Mouse (Mus musculus) hindbrain, embryonic 11.5 days (tissue): Measurements from ENCODE around the gene Arhgap10. TPM values are rescaled to one million over a fixed set of nuclear protein-coding genes. Genes with fewer than 3 reads are reported as not detected.
A peak's percentile ranks its signal among the peaks of the same experiment; 100 is the strongest.

Source experiments
- ATAC-seq: fragments of 200-750 bp; cut with Nextera tagmentation; 2 replicates; pipeline ENCODE4 v1.8.0; 2017; ENCODE audit warnings: mild to moderate bottlenecking, moderate TSS enrichment, moderate library complexity; ENCODE audit not compliant: low FRiP score
- DNase-seq: peaks from one replicate; pipeline ENCODE4 v3.0.0-alpha.2; 2015; ENCODE audit warnings: low spot score
- H3K27ac ChIP-seq: fragments of 300-500 bp; sonication (generic); 2 replicates; pipeline ENCODE4 v1.5.1; 2014; ENCODE audit warnings: mild to moderate bottlenecking, low read depth, low read length
- H3K27me3 ChIP-seq: fragments of 300-500 bp; sonication (generic); 2 replicates; pipeline ENCODE4 v1.6.1; 2014; ENCODE audit warnings: mild to moderate bottlenecking, low read length, moderate library complexity, mixed read lengths; ENCODE audit not compliant: control insufficient read depth, insufficient read depth
- H3K36me3 ChIP-seq: fragments of 300-500 bp; sonication (generic); 2 replicates; pipeline ENCODE4 v1.6.1; 2014; ENCODE audit warnings: mild to moderate bottlenecking, low read length, moderate library complexity, mixed read lengths; ENCODE audit not compliant: control insufficient read depth, insufficient read depth
- H3K4me1 ChIP-seq: fragments of 300-500 bp; sonication (generic); replicated peaks from 2 replicates; pipeline ENCODE4 v1.6.1; 2014; ENCODE audit warnings: low read length, mixed read lengths; ENCODE audit not compliant: control insufficient read depth, insufficient read depth
- H3K4me2 ChIP-seq: fragments of 300-500 bp; sonication (generic); replicated peaks from 2 replicates; pipeline ENCODE4 v1.6.1; 2014; ENCODE audit warnings: mild to moderate bottlenecking, low read depth, low read length
- H3K4me3 ChIP-seq: fragments of 300-500 bp; sonication (generic); 2 replicates; pipeline ENCODE4 v1.5.1; 2014; ENCODE audit warnings: low read depth, low read length
- H3K9ac ChIP-seq: fragments of 300-500 bp; sonication (generic); 2 replicates; pipeline ENCODE4 v1.6.1; 2014; ENCODE audit warnings: low read depth, low read length
- H3K9me3 ChIP-seq: fragments of 300-500 bp; sonication (generic); 2 replicates; pipeline ENCODE4 v1.6.1; 2016; ENCODE audit warnings: low read length; ENCODE audit not compliant: control insufficient read depth
- WGBS: fragments of 180-500 bp; shearing (Covaris S2); extraction: QIAGEN DNeasy Blood & Tissue Kit; methylation state at CpG from one replicate; pipeline ENCODE4 v1.1.7; 2014; 5-methylcytosine and 5-hydroxymethylcytosine counted together
- polyA plus RNA-seq: library from polyadenylated mRNA; unstranded; fragments of >200 nt; fragmentation: Nextera tagmentation; extraction: Ambion mirVana; gene quantifications from 2 replicates; pipeline ENCODE4 v1.2.1, GENCODE M21; 2014

Arhgap10 gene
- polyA plus RNA-seq, 1 experiment from 2014 or later: 15.4 TPM

DNA sequence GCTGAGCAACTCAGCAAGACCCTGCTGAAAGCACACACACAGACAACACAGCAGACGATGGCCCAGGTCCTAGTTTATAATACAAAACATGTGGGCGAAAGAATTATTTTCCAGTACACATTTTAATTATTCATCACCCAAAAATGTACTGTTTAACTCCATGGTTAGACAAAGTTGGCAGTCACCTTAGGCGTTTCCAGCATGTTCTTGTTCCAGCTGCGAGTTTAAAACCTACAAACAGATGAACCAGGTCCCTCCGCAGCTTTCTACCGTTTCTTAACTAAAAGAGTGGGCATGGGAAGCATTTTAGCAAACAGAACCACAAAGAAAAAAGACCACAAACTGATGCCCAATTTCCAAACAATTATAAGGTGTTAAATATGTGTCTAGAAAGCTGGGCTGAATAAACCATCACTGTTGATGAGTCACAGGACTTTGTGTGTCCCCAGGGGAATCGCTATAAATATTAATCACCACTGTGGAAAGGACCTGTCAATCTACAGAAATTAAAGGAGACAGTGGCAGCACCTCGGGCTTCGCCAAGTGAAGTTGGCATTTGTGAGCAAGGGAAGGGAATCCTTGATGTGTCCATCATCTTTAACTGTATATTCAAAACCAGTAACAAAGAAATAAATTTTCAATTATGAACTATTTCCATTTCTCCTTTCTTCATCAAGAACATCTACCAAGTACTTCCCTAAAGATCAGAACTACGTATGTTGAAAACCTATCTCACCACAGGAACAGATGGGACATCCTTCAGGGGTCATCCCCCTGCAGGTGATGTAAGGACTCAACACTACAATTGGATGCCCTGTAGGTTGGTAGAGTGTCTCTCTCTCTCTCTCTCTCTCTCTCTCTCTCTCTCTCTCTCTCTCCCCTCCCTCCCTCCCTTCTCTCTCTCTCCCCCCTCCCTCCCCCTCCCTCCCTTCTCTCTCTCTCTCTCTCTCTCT, 23.1 kb downstream of the Arhgap10 start:
- Histone ChIP-seq H3K4me1 (no peaks in the 10 kb centered on the region), H3K27ac (no peak overlapping the region), H3K9me3 (no peaks in the 10 kb centered on the region), H3K4me2 (no peak overlapping the region), H3K36me3 (no peaks in the 10 kb centered on the region), H3K9ac (no peak overlapping the region), H3K27me3 (no peaks in the 10 kb centered on the region), H3K4me3 (no peak overlapping the region)
- 84% methylated on average over 10 of the region's 10 CpGs for WGBS
- DNase-seq (no peak), ATAC-seq (no peak)

DNA sequence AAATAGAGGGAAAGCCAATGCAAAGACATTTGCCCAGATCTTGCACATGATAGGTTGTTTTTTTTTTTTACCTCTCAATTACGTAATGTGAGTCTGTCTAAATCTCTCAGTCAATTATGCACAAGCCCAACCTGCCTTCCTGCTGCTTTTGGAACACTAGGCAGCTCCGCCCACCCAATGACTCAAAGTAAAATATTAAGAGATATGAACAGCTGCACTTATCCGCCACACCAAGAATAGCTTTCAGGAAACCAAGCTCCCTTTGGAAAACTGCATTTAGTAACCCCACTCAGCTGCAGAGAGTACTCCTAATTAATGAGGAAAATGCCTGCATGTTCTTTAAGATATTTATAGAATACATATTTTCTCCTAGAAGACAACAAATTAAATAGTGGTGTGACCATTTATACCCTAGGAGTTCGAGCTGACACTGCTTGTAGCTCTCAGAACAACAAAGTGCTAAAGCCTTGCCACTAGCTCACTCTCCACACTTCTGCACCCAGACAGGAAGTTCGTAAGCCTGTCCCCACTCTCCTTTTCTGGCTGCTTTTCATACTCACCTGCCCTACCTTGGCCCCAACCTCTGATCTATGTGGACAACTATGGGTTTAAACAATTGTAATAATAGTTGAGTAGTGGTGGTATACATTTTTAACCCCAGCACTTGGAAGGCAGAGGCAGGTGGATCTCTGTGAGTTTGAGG, 25.2 kb downstream of the Arhgap10 start:
- ATAC-seq: no peak
- H3K4me2 ChIP-seq: no peak overlapping the region
- no peak overlapping the region for H3K4me3 ChIP-seq
- H3K9me3 ChIP-seq: no peaks in the 10 kb centered on the region
- no peak overlapping the region for H3K9ac ChIP-seq
- H3K36me3 ChIP-seq: no peaks in the 10 kb centered on the region
- DNase-seq: no peak
- H3K27me3 ChIP-seq: no peaks in the 10 kb centered on the region
- no peaks in the 10 kb centered on the region for H3K4me1 ChIP-seq
- 89% methylated on average over 5 of the region's 5 CpGs for whole genome bisulfite sequencing
- no peak overlapping the region for H3K27ac ChIP-seq

DNA sequence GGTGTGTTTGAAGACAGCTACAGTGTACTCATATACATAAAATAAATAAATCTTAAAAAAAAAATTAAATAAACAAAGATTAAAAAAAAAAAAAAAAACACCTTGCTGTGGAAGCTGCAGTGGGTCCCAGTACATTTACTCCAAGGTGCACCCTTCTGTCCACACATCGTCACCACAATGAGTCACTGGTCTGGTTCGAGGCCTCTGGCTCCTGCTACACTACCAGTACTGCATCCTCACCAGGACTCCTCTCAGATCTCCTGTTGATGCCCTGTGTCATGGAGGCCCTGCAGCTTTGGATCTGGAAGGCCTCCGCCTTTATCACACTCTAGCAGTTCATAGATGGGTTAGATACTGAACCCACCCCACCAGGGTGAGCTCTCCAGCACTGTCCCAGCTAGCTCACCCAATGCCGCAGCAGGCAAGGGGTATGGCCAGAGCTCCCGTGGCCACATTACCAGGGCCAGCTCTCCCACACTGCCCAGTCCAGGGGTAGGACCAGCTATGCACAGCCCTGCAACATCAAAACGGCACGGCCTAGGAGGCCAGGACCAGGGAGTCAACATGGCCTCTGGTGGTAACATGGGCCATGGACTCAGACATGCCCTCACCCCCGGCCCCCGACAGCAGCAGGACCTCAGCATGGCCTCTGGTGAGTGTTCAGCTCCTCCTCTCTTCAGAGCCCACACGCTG, 26.4 kb downstream of the Arhgap10 start:
- Histone ChIP-seq H3K4me3 (no peak overlapping the region), H3K27me3 (no peaks in the 10 kb centered on the region), H3K27ac (no peak overlapping the region), H3K4me2 (no peak overlapping the region), H3K36me3 (no peaks in the 10 kb centered on the region), H3K9me3 (no peaks in the 10 kb centered on the region), H3K9ac (no peak overlapping the region), H3K4me1 (no peaks in the 10 kb centered on the region)
- 0 out of 2 replicates have a peak, but pooled peaks have one; percentile 10 for ATAC-seq
- no peak for DNase-seq
- WGBS: 87% methylated on average over 10 of the region's 10 CpGs

DNA sequence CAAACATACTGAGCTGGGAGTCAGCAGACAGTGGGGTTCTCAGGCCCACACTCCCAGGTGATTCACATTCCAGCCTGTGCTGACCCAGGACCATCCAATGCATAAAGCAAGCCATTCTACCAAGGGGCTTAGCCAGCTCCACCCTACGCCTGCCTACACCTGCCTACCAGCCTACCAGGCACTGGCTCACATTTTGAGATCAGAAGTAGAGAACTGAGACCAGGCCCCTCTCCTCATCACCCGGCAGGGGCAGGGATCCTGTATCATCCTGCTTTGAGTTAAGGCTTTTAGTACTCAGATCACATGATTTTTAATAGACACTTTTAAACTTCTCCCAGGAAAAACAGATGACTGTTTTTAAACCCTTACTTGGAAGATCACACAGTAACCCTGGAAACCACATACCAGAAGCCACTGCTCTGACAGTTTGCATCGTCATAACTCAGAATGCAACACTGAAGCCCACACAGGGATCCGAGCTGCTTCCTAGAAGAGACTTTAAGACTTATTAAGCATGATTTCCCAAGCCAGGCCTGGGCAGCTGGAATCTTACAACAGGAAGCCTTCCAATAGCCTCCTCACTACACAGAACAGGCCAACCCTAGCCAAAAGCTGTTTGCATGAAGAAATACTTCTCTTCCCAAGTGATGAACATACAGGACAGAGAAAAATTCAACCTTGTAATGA, 27.5 kb downstream of the Arhgap10 start:
- ATAC-seq (no peak), DNase-seq (no peak)
- no peak overlapping the region for H3K27ac ChIP-seq
- H3K9ac ChIP-seq: no peak overlapping the region
- H3K9me3 ChIP-seq: no peaks in the 10 kb centered on the region
- H3K27me3 ChIP-seq: no peaks in the 10 kb centered on the region
- H3K4me3 ChIP-seq: no peak overlapping the region
- H3K4me1 ChIP-seq: no peaks in the 10 kb centered on the region
- WGBS: 81% methylated on average over 4 of the region's 4 CpGs
- no peaks in the 10 kb centered on the region for H3K36me3 ChIP-seq
- no peak overlapping the region for H3K4me2 ChIP-seq

DNA sequence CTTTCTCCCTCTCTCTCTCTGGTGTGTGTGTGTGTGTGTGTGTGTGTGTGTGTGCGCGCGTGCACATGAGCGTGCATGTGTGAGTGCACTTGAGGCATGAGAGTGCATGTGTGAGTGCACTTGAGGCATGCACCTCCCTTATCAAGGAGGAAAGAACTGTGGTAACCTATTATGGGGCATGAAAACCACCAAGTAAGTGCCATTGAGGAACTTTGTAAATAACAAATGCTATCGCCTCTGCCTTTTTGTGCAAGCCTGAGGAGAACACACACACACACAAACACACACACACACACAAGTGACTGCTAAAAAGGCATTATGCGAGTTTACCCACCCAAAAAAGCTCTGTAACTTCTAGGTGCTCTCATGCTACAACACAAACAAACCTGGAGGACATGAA, 28.5 kb downstream of the Arhgap10 start:
- Histone ChIP-seq H3K4me2 (no peak overlapping the region), H3K9me3 (no peaks in the 10 kb centered on the region), H3K27me3 (no peaks in the 10 kb centered on the region), H3K36me3 (no peaks in the 10 kb centered on the region), H3K4me3 (no peak overlapping the region), H3K4me1 (no peaks in the 10 kb centered on the region), H3K27ac (no peak overlapping the region), H3K9ac (no peak overlapping the region)
- ATAC-seq: no peak
- WGBS: 94% methylated on average over 6 of the region's 6 CpGs
- DNase-seq: no peak

DNA sequence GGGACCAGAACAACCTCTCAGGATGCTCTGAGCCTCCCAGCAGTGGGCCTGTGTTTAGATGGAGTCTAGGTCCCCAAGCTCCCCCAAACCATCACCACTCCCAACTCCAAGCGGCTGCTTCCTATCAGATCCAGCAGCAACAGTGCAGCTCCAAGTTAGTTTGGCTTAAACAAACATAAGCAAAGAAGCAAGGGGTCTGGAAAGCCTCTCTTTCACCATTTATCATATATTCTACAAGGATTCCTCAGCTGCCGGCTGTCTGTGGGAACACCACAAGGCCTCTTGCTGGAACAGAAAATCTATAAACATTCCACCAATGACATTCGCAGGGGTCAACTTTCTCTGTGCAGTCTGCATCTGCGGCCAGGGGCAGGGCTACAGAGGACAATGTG, 29.5 kb downstream of the Arhgap10 start:
- Histone ChIP-seq H3K36me3 (no peaks in the 10 kb centered on the region), H3K27ac (no peak overlapping the region), H3K9me3 (no peaks in the 10 kb centered on the region), H3K9ac (no peak overlapping the region), H3K27me3 (no peaks in the 10 kb centered on the region), H3K4me2 (no peak overlapping the region), H3K4me1 (no peaks in the 10 kb centered on the region), H3K4me3 (no peak overlapping the region)
- no peak for DNase-seq
- WGBS: 64% methylated on average over 4 of the region's 4 CpGs
- ATAC-seq: no peak

DNA sequence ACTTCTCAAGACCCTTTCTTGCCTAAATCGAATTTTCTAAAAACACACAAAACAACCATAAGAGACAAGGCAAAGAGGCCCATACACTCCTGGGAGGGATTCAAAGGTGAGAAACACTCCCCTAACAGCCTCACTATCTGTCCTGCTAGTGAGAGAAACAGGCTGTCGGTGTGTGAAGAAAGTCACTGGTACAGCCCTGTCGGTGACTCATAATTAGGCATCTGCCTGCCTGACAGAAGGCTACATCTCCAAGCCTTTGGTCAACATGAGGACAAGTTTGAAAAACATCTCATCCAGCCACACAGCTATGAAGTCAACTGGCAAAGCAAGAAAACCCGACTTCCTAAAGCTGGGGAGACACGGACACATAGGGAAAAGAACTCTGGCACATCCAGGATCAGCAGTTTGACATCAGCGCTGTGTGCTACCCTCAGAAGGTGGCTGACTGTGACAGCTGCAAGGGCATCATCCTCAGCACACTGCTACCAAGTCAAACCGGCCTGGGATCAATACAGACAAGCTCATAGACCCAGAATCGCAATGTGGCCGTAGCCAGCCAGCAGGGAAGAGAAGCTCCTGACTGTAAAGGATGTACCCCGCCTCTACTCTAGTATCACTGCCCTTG, 30.1 kb downstream of the Arhgap10 start:
- DNase-seq (no peak), ATAC-seq (no peak)
- Histone ChIP-seq H3K4me1 (no peaks in the 10 kb centered on the region), H3K9me3 (no peaks in the 10 kb centered on the region), H3K36me3 (no peaks in the 10 kb centered on the region), H3K27ac (no peak overlapping the region), H3K4me3 (no peak overlapping the region), H3K4me2 (no peak overlapping the region), H3K9ac (no peak overlapping the region), H3K27me3 (no peaks in the 10 kb centered on the region)
- 81% methylated on average over 10 of the region's 10 CpGs for WGBS

DNA sequence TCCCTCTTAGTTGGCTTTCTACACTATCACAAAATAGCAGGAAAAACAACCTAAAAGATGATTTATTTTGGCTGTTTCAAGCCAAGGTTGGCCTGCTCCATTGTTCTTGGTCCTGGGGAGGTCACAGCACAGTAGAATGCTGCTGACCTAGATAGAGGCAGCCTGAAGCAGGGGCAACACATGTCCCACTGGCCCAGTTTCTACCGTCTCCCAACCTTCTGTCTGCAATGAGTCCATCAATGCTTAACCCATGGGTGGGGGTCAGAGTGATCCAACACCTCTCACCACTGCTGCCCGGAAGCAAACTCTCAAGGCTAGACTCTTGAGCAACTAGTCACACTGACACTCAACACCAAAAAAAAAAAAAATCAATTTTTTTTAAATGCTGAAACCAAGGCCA, 31.0 kb downstream of the Arhgap10 start:
- no peak overlapping the region for H3K4me2 ChIP-seq
- no peaks in the 10 kb centered on the region for H3K27me3 ChIP-seq
- H3K4me1 ChIP-seq: no peaks in the 10 kb centered on the region
- ATAC-seq: no peak
- no peak overlapping the region for H3K27ac ChIP-seq
- H3K4me3 ChIP-seq: no peak overlapping the region
- no peak for DNase-seq
- 89% methylated on average over 2 of the region's 2 CpGs for WGBS
- no peaks in the 10 kb centered on the region for H3K36me3 ChIP-seq
- no peaks in the 10 kb centered on the region for H3K9me3 ChIP-seq
- no peak overlapping the region for H3K9ac ChIP-seq
